9 mouse cellular contexts compared by ENCODE assay signal in genomic region chr5:36575227-36575626, GRCm38 (mm10). TPM values are rescaled to one million over a fixed set of nuclear protein-coding genes. Genes with fewer than 3 reads are reported as not detected.
DNase-seq lines count a peak whose midpoint lies in the region; ATAC-seq and TF ChIP-seq lines count a peak whose summit lies in the region.
"Had no signal": no experiment of that assay in that cellular context is flagged by ENCODE, and none has a peak within 500 bp of the region (broad histone marks: within the 10 kb centered on the region; RNA-seq: fewer than 3 reads in every experiment).

No protein-coding gene starts in this region.

- no peaks in the 10 kb centered on the region for H3K9me3 ChIP-seq in stomach, embryonic 15.5 days
- H3K9me3 ChIP-seq in forebrain, embryonic 14.5 days (replicated peaks; ENCODE audit: control insufficient read depth, low read length): no peaks in the 10 kb centered on the region

- peak; percentile 50 to 64 for DNase-seq in lung, adult 18-20 months
- DNase-seq in lung, postnatal 25 days (ENCODE audit: low spot score): no peak
- DNase-seq in kidney, adult 8-10 months: peak; percentile 93 to 94
- no peak for DNase-seq in forebrain, embryonic 14.5 days (ENCODE audit: low spot score)
- DNase-seq in urinary bladder, adult 2 months (ENCODE audit: low spot score): no peak

- H3K4me2 ChIP-seq in stomach, embryonic 15.5 days: no peak overlapping the region
- H3K4me2 ChIP-seq in forebrain, embryonic 14.5 days (ENCODE audit: low read length): no peak overlapping the region

- no peak for TF ChIP-seq POLR2A in cortical plate, adult 2 months (IDR thresholded peaks at IDR 0.05; ENCODE audit: extremely low read depth, insufficient read depth, low read length)

- no peak for ATAC-seq in stomach, embryonic 15.5 days (ENCODE audit: insufficient read depth, low FRiP score, low read depth)
- ATAC-seq in forebrain, embryonic 14.5 days: no peak
- ATAC-seq in cerebellum, adult (ENCODE audit: insufficient number of reproducible peaks, low FRiP score, low TSS enrichment): no peak
- ATAC-seq: midbrain, embryonic 16.5 days had no signal

- peaks cover 8% of the 10 kb centered on the region; the same call in 1 of the 2 replicates for H3K36me3 ChIP-seq in stomach, embryonic 15.5 days
- peaks cover 10% of the 10 kb centered on the region for H3K36me3 ChIP-seq in forebrain, embryonic 14.5 days (ENCODE audit: control insufficient read depth, insufficient read depth, low read length)

- peak overlapping the region; percentile 55; the same call in 1 of the 2 replicates for H3K27ac ChIP-seq in cortical plate, adult 2 months (ENCODE audit: insufficient read depth, low read length)
- peak overlapping the region; percentile 79; the same call in 1 of the 2 replicates for H3K27ac ChIP-seq in stomach, embryonic 15.5 days
- no peak overlapping the region for H3K27ac ChIP-seq in forebrain, embryonic 14.5 days (ENCODE audit: low read depth, low read length)

- H3K4me3 ChIP-seq in cortical plate, adult 2 months (ENCODE audit: insufficient read depth, low read length): no peak overlapping the region
- H3K4me3 ChIP-seq in stomach, embryonic 15.5 days (replicated peaks): no peak overlapping the region
- no peak overlapping the region for H3K4me3 ChIP-seq in forebrain, embryonic 14.5 days (ENCODE audit: low read depth, low read length)

- no peak overlapping the region for H3K9ac ChIP-seq in stomach, embryonic 15.5 days
- no peak overlapping the region for H3K9ac ChIP-seq in forebrain, embryonic 14.5 days (ENCODE audit: low read length)

- no peaks in the 10 kb centered on the region for H3K27me3 ChIP-seq in stomach, embryonic 15.5 days (replicated peaks)
- H3K27me3 ChIP-seq in forebrain, embryonic 14.5 days (replicated peaks; ENCODE audit: control insufficient read depth, insufficient read depth, low read length): no peaks in the 10 kb centered on the region

- peaks cover 15% of the 10 kb centered on the region; the same call in 1 of the 2 replicates for H3K4me1 ChIP-seq in cortical plate, adult 2 months (ENCODE audit: control insufficient read depth, insufficient read depth, low read length)
- H3K4me1 ChIP-seq in stomach, embryonic 15.5 days: peaks cover 13% of the 10 kb centered on the region
- no peaks in the 10 kb centered on the region for H3K4me1 ChIP-seq in forebrain, embryonic 14.5 days (ENCODE audit: control insufficient read depth, insufficient read depth, low read length)

- TF ChIP-seq CTCF in cortical plate, adult 2 months (IDR thresholded peaks at IDR 0.05; ENCODE audit: extremely low read depth, insufficient read depth, low read length): no peak

- WGBS in stomach, embryonic 15.5 days: 84% methylated on average over 3 of the region's 3 CpGs
- 79% methylated on average over 3 of the region's 3 CpGs for WGBS in forebrain, embryonic 14.5 days

RNA-seq across cellular contexts. Expression of gene Tbc1d14, which starts 17.8 kb away (rescaled TPM):
- 67.0 and 68.4 TPM in 2 replicates for polyA plus RNA-seq in cortical plate, adult 2 months (2012; rRNA removed)
- polyA plus RNA-seq in stomach, embryonic 15.5 days (2015; fragmentation: Nextera tagmentation; extraction: Ambion mirVana): 28.3 and 31.3 TPM in 2 replicates
- 92.7 and 114 TPM in 2 replicates for polyA plus RNA-seq in forebrain, embryonic 14.5 days (2014; fragmentation: Nextera tagmentation; extraction: Ambion mirVana)
- 22.2 and 22.5 TPM in 2 replicates for polyA plus RNA-seq in urinary bladder, adult 2 months (2012; rRNA removed)

Comparison
In these comparisons a context has a peak if more than half of its experiments do, and no peak if none do; other contexts are left out.
1. DNase-seq: peak in lung, adult 18-20 months (2 of 2) and kidney, adult 8-10 months (2 of 2); none in lung, postnatal 25 days (single experiment), forebrain, embryonic 14.5 days (single experiment) and urinary bladder, adult 2 months (single experiment).